Mouse (Mus musculus): ENCODE results near the gene Castor2. TPM values are rescaled to one million over a fixed set of nuclear protein-coding genes. Genes with fewer than 3 reads are reported as not detected.

Castor2 gene
- total RNA-seq, 2 experiments from 2014 or later, result 20.5 to 26.6 TPM

Other genes with a start within 250 kb of the Castor2 start
- 10 to 100 TPM; 34.4 to 36.3 TPM for gene Rcc1l, start 77.1 kb downstream of the Castor2 start, total RNA-seq (2021)
- 1 to 10 TPM; 5.2 to 7.1 TPM for gene Gtf2ird2, start 84.3 kb downstream of the Castor2 start, total RNA-seq (2021)
- gene Ncf1, start 129.9 kb downstream of the Castor2 start, total RNA-seq (2021), result 1 to 10 TPM; 7.1 to 8.3 TPM
- 100 to 1,000 TPM; 188 to 197 TPM for gene Gtf2i, start 215.0 kb downstream of the Castor2 start, total RNA-seq (2021)

Data from heart, adult 18-20 months (tissue).